Mouse (Mus musculus): ENCODE data around the gene Cpt1b. TPM values are rescaled to one million over a fixed set of nuclear protein-coding genes. Genes with fewer than 3 reads are reported as not detected.

Gene Cpt1b
- polyA plus RNA-seq, 1 experiment = not detected

GRCm38 (mm10) chr15:89462176-89462575 is 36.5 kb upstream of the Cpt1b start:
- H3K4me1 ChIP-seq (ENCODE audit: control insufficient read depth, insufficient read depth, low read length) = peaks cover 21% of the 10 kb centered on the region
- WGBS = 87% methylated on average over 7 of the region's 7 CpGs
- no peak overlapping the region for H3K27ac ChIP-seq (ENCODE audit: insufficient read depth, low read depth, low read length)
- TF ChIP-seq CTCF (IDR thresholded peaks at IDR 0.05; ENCODE audit: insufficient read depth, low read depth, low read length) = no peak
- no peak for TF ChIP-seq POLR2A (IDR thresholded peaks at IDR 0.05; ENCODE audit: insufficient read depth, low read depth, low read length)
- H3K4me3 ChIP-seq (ENCODE audit: insufficient read depth, low read depth, low read length) = no peak overlapping the region

GRCm38 (mm10) chr15:89461321-89461720 is 35.7 kb upstream of the Cpt1b start:
- Histone ChIP-seq H3K4me3 (ENCODE audit: insufficient read depth, low read depth, low read length) (no peak overlapping the region), H3K27ac (ENCODE audit: insufficient read depth, low read depth, low read length) (no peak overlapping the region), H3K4me1 (ENCODE audit: control insufficient read depth, insufficient read depth, low read length) (peaks cover 28% of the 10 kb centered on the region)
- WGBS = 79% methylated on average over 15 of the region's 15 CpGs
- TF ChIP-seq POLR2A (IDR thresholded peaks at IDR 0.05; ENCODE audit: insufficient read depth, low read depth, low read length) (no peak), CTCF (IDR thresholded peaks at IDR 0.05; ENCODE audit: insufficient read depth, low read depth, low read length) (no peak)

- Histone ChIP-seq H3K4me3 (ENCODE audit: insufficient read depth, low read depth, low read length) (no peak overlapping the region), H3K27ac (ENCODE audit: insufficient read depth, low read depth, low read length) (no peak overlapping the region), H3K4me1 (ENCODE audit: control insufficient read depth, insufficient read depth, low read length) (peaks cover 33% of the 10 kb centered on the region)
- TF ChIP-seq POLR2A (IDR thresholded peaks at IDR 0.05; ENCODE audit: insufficient read depth, low read depth, low read length) = no peak
- no peak for TF ChIP-seq CTCF (IDR thresholded peaks at IDR 0.05; ENCODE audit: insufficient read depth, low read depth, low read length)
- WGBS = 74% methylated on average over 9 of the region's 10 CpGs
These were observed 34.6 kb upstream of the Cpt1b start for GRCm38 (mm10) chr15:89460298-89460697.

- TF ChIP-seq POLR2A (IDR thresholded peaks at IDR 0.05; ENCODE audit: insufficient read depth, low read depth, low read length) (no peak), CTCF (IDR thresholded peaks at IDR 0.05; ENCODE audit: insufficient read depth, low read depth, low read length) (no peak)
- Histone ChIP-seq H3K27ac (ENCODE audit: insufficient read depth, low read depth, low read length) (no peak overlapping the region), H3K4me1 (ENCODE audit: control insufficient read depth, insufficient read depth, low read length) (peaks cover 37% of the 10 kb centered on the region), H3K4me3 (ENCODE audit: insufficient read depth, low read depth, low read length) (no peak overlapping the region)
- 87% methylated on average over 7 of the region's 7 CpGs for WGBS
These were observed 34.2 kb upstream of the Cpt1b start for GRCm38 (mm10) chr15:89459821-89460220.

GRCm38 (mm10) chr15:89458942-89459341 is 33.3 kb upstream of the Cpt1b start:
- H3K4me1 ChIP-seq (ENCODE audit: control insufficient read depth, insufficient read depth, low read length) = peaks cover 38% of the 10 kb centered on the region
- 87% methylated on average over 15 of the region's 15 CpGs for WGBS
- TF ChIP-seq POLR2A (IDR thresholded peaks at IDR 0.05; ENCODE audit: insufficient read depth, low read depth, low read length) = no peak
- no peak for TF ChIP-seq CTCF (IDR thresholded peaks at IDR 0.05; ENCODE audit: insufficient read depth, low read depth, low read length)
- no peak overlapping the region for H3K27ac ChIP-seq (ENCODE audit: insufficient read depth, low read depth, low read length)
- H3K4me3 ChIP-seq (ENCODE audit: insufficient read depth, low read depth, low read length) = no peak overlapping the region

- TF ChIP-seq POLR2A (IDR thresholded peaks at IDR 0.05; ENCODE audit: insufficient read depth, low read depth, low read length) (no peak), CTCF (IDR thresholded peaks at IDR 0.05; ENCODE audit: insufficient read depth, low read depth, low read length) (no peak)
- WGBS = 58% methylated on average over 6 of the region's 6 CpGs
- Histone ChIP-seq H3K27ac (ENCODE audit: insufficient read depth, low read depth, low read length) (no peak overlapping the region), H3K4me3 (ENCODE audit: insufficient read depth, low read depth, low read length) (peak overlapping the region; percentile 91; the same call in 1 of the 2 replicates), H3K4me1 (ENCODE audit: control insufficient read depth, insufficient read depth, low read length) (peaks cover 42% of the 10 kb centered on the region)
These were observed 30.0 kb upstream of the Cpt1b start for GRCm38 (mm10) chr15:89455642-89456041.

GRCm38 (mm10) chr15:89454857-89455256 is 29.2 kb upstream of the Cpt1b start:
- 18% methylated on average over 4 of the region's 6 CpGs for WGBS
- peaks cover 41% of the 10 kb centered on the region for H3K4me1 ChIP-seq (ENCODE audit: control insufficient read depth, insufficient read depth, low read length)
- no peak overlapping the region for H3K27ac ChIP-seq (ENCODE audit: insufficient read depth, low read depth, low read length)
- peak overlapping the region; percentile 91 for H3K4me3 ChIP-seq (ENCODE audit: insufficient read depth, low read depth, low read length)
- no peak for TF ChIP-seq CTCF (IDR thresholded peaks at IDR 0.05; ENCODE audit: insufficient read depth, low read depth, low read length)
- no peak for TF ChIP-seq POLR2A (IDR thresholded peaks at IDR 0.05; ENCODE audit: insufficient read depth, low read depth, low read length)

- peak within 1 kb of the TSS; percentile 84 for H3K27ac ChIP-seq (ENCODE audit: insufficient read depth, low read depth, low read length)
- H3K4me3 ChIP-seq (ENCODE audit: insufficient read depth, low read depth, low read length) = peak within 1 kb of the TSS; percentile 91
- under 1% methylated on average over 53 of the region's 53 CpGs for WGBS
- TF ChIP-seq POLR2A (IDR thresholded peaks at IDR 0.05; ENCODE audit: insufficient read depth, low read depth, low read length) (peak; percentile 48; the same call in 1 of the 2 replicates), CTCF (IDR thresholded peaks at IDR 0.05; ENCODE audit: insufficient read depth, low read depth, low read length) (no peak)
- H3K4me1 ChIP-seq (ENCODE audit: control insufficient read depth, insufficient read depth, low read length) = peaks cover 36% of the 10 kb centered on the region
These were observed 28.3 kb upstream of the Cpt1b start, which contains the start of gene Mapk8ip2 for GRCm38 (mm10) chr15:89453865-89454478. TSS of gene Mapk8ip2 (plus strand) at chr15:89453913.

- Histone ChIP-seq H3K27ac (ENCODE audit: insufficient read depth, low read depth, low read length) (peak overlapping the region; percentile 84), H3K4me1 (ENCODE audit: control insufficient read depth, insufficient read depth, low read length) (peaks cover 32% of the 10 kb centered on the region), H3K4me3 (ENCODE audit: insufficient read depth, low read depth, low read length) (peak overlapping the region; percentile 91)
- TF ChIP-seq POLR2A (IDR thresholded peaks at IDR 0.05; ENCODE audit: insufficient read depth, low read depth, low read length) = no peak
- no peak for TF ChIP-seq CTCF (IDR thresholded peaks at IDR 0.05; ENCODE audit: insufficient read depth, low read depth, low read length)
- 4% methylated on average over 24 of the region's 24 CpGs for WGBS
These were observed 27.5 kb upstream of the Cpt1b start for GRCm38 (mm10) chr15:89452906-89453864.

Data from olfactory bulb, adult 2 months (tissue).